Mouse (Mus musculus) kidney, adult 18-20 months (tissue): Measurements from ENCODE around the gene Nmb.
A peak's percentile ranks its signal among the peaks of the same experiment; 100 is the strongest.

Experiments used
- DNase-seq: peaks from one replicate; pipeline ENCODE4 v3.0.0; 2021

Nmb gene

DNA sequence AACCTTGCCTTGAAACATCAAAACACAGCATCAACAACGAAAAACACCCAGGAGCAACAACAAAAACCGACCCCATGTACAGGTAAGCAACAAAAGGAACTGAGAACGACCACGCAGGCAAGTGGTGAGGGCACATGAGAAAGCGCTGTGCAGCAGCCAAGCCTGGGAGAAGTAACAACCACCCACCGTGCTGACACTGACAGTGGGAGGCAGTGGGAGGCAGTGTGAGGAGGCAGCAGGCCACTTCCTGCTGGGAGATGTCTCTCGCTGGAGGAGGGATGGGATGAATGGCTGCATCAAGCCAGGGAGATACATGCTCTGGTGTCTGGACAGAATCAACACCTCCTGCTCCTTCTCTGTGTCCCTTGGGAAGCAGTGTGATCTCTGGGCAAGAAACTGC lies 7.7 kb downstream of the Nmb start:
- DNase-seq = no peak

- no peak for DNase-seq
Measured at GRCm38 (mm10) chr7:80894815-80895519, 9.9 kb downstream of the Nmb start.

DNA sequence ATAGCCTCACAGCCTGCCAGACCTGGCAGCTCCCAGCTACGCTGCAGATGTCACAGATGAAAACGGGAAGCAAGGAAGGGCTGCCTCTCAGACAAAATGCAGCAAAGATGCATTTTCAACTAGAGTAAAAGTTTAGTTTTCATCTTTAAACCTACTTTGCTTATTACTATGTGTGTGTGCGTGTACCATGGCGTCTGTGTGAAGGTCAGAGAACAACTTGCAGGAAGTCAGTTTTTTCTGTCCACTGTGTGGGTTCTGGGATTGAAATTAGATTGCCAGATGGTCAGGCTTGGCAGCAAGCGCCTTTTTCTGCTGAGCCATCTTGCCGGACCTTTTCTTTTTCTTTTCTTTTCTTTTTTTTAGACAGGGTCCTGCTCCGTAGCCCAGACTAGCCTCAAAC lies 10.7 kb downstream of the Nmb start:
- no peak for DNase-seq

DNA sequence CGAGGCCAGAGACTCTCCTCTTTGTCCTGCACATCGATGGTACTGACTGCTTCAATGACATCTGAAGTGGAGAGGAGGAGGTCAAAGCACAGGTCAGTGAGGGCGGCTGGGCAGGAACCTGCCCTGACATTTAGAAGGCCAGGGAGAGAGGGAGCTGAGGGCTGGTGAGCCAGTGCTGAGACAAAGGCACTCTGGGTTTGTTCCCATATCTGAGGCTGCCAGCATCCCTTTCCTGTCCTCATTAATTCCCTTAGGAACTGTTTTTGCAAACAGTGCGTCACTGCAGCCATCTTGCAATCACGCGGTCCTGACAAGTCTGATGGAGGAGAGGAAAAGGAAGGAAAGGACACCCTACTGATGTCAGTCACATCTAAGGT lies 11.1 kb downstream of the Nmb start:
- peak; percentile 27 for DNase-seq

DNA sequence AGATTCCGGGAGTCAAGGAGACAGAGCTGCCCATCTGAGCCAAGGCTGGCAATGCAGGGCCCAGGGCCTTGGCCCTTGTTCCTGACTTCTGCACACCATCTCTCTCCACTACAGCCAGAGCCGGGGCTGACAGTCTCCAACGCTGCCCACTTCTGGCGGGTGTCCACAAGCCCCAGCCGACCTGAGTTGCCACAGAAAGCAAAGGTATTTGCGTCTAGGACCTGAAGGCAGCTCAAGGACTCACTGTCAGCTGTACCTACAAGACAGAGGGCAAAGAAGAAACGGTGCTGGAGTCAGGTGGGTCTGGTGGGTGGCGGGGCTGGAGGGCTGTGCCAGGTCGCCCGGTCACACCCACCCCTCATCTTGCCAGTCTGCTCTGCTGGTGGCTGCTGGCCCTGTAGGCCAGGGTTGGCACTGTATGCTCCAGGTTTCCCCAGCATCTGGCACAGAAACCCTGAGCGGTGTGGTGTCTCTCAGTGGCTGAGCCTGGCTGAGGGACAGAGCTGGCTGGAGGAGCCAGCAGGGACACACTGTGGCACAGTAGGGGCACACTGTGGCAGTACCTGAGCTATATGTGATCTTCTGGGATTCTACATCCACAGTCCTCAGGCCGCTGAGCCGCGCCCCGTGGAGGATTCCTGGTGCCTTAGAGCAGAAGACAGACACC lies 11.7 kb downstream of the Nmb start:
- no peak for DNase-seq

GRCm38 (mm10) chr7:80889841-80890241 lies 15.0 kb downstream of the Nmb start:
- no peak for DNase-seq

DNA sequence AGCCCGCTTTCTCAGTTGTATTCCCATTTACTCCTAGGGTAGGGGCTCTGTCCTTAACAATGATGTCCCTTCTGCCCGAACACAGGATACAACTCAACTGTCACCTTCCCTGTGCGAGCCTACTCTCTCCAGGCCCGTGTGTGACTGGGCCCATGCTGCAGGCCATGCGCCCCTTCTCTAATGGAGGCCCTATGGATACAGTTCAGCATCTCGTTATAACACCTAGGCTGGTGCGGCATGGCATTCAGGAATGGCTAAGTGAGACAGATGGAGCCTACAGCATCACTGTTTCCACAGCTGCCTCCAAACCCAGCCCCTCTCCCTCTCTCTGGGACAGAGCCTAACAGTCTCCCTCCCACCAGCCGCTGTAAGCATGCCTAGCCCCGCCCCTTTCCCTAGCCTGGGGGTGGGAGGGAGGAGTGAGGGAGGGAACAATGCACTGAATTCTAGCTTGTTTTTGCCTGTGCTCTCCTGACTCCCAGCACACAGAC lies 15.8 kb downstream of the Nmb start:
- peak; percentile 49 for DNase-seq

GRCm38 (mm10) chr7:80888595-80888994 lies 16.3 kb downstream of the Nmb start:
- DNase-seq = peak; percentile 19

- DNase-seq = peak; percentile 23
Measured at GRCm38 (mm10) chr7:80885666-80886065, 19.2 kb downstream of the Nmb start.

GRCm38 (mm10) chr7:80882830-80883505 lies 21.9 kb downstream of the Nmb start:
- DNase-seq = peak; percentile 63

GRCm38 (mm10) chr7:80875727-80876126 lies 29.1 kb downstream of the Nmb start:
- DNase-seq = no peak

DNA sequence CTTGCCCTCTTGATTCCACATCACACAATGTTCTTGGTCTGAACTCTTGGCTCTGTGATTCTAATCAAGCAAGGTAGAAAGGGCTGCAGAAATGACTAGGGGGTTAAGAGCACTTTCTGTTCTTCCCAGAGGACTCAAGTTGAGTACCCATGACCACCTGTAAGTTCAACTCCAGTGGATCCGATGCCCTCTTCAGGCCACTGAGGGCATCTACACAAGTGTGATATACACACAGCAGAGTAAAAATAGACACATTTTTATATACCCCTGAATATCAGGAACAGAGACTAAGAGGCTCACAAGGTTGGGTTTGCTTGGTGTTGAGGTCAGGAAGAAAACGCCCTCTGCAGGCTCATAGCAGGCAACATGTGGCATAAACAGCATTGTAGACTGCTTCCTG lies 31.2 kb downstream of the Nmb start:
- DNase-seq = no peak

GRCm38 (mm10) chr7:80873038-80873437 lies 31.8 kb downstream of the Nmb start:
- no peak for DNase-seq

- no peak for DNase-seq
Measured at GRCm38 (mm10) chr7:80868686-80869085, 36.2 kb downstream of the Nmb start.

DNA sequence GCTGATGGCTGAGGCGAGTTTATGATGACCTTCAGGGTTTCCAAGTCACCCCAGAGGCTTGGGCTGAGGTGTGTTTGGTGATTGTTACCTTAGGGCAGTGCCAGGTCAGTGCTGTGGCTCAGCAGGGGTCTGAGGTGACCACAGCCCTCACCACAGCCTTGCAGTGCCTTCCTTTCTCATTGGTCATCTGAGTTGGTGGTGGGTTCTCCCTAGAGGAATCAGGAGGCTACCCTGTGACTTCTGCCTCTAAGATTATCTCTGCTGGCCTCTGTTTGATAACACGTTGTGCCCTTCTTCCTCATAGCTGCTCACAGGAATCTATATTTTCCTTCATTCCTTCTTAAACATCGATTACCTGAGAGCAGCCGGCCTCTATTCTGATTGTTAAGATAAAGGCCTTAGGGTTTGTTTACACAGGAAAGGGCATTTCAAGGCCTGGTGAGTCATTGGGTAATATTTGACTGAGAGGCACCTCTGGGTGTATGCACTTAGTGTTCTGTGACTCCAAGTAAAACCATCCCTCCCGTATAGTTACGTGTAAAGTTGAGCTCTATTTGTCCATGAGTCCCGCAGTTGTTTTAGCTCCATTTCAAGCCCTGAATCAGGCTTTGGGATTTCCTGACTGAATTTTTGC lies 38.2 kb downstream of the Nmb start:
- peak; percentile 44 for DNase-seq

DNA sequence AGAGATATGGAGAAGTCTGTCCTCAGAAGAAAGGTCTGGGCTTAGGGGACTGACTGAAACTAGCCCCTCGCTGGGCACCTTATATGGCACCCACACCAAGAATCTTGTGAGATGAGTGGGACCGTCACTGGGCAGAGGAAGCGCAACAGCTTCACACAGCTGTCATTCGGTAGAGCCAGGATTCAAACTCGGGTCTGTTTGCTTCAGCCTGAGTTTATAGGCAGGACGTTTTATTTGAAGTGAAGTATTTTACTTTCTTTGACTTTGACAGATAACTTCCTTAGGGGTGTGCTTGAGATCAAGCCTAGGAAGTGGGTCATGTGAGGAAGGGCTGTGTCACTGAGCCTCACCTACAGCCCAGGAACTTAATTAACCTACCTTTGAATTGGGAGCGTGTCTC lies 39.4 kb downstream of the Nmb start:
- DNase-seq = no peak

- DNase-seq = no peak
Measured at GRCm38 (mm10) chr7:80864831-80865230, 40.0 kb downstream of the Nmb start.

DNA sequence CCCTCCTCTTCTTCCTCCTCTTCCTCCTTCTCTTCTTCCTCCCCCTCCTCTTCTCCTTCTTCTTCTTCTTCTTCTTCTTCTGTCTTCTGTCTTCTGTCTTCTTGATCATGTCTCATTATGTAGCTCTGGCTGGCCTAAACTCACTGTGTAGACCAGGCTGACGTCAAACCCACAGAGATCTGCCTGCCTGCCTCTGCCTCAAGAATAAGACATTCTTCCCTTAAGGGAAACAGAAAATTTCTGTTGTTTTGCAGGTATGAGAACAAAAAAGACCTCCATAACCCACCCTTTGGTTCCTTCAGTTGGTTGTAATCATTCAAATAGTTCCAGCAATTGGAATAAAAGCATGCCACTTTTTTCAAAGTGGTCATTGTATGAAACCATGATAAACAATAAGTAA lies 40.7 kb downstream of the Nmb start:
- no peak for DNase-seq

- no peak for DNase-seq
Measured at GRCm38 (mm10) chr7:80863520-80863919, 41.4 kb downstream of the Nmb start.

DNA sequence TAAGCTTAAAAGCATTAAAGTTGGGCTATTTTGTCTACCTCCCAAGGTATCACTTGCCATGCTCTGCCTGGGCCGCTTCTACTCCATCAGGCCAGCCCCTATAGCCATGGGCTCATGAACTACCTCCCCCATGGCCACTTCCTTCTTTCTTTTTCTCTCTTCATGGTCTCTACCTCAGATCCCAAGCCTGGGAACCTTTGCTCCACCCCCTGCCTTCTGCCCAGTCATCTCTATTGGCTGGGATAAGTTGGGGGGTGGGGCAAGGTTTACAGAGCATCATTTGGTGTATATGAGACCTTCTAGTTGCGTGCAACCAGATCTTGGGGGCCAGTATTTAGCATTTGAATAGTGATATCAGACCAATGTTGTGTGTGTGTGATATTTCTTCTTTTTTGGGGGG lies 42.4 kb downstream of the Nmb start:
- DNase-seq = no peak

DNA sequence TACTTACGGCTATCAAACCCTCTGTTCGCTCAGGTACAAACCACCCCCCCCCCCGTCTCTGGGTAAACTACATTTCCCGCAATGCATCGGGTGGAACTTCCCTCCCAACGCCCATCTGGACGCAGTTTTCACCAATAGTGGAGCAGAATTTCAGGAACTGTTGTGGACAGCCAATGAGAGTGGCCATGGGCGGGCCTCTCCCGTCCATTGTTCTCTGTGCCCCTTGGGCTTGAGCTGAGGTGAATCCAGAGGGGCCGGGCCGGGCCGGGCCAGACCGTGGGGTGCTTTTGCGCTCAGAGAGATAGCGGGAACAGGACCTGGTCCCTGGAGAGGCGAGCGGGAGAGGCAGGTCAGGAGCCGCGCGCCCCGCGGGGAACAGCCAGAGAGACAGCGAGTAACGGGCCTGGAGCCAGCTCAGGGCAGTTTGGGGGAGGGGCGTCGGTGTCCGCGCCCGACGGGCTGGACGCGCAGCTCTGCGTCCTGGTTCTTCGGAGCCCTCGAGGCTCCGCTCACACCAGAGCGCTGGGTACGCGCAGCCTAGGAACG lies 44.1 kb downstream of the Nmb start, which contains the start of gene Zscan2:
Gene Zscan2, plus strand, starts transcription at position 192 of the 546 bp plus-strand sequence.
- peak; percentile 93 for DNase-seq

DNA sequence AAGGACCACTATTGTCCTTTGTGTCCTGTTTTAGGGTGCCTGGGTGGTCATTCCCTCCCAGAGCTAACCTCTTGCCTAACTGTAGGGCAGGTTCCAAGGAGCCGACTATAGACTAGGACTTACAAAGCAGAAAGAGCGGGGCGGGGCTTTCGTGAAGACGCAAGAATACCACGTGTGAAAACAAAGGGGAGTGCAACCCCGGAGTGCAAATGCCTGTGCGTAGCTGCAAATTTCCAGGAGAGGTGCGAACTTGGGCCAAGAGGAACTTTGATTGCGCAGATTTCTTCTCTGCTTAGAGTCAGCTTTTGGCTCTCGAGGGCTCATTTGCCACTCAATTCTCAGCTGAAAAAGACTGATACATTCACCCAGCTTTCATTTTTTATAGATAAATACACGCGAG lies 44.6 kb downstream of the Nmb start:
- peak; percentile 75 for DNase-seq

DNA sequence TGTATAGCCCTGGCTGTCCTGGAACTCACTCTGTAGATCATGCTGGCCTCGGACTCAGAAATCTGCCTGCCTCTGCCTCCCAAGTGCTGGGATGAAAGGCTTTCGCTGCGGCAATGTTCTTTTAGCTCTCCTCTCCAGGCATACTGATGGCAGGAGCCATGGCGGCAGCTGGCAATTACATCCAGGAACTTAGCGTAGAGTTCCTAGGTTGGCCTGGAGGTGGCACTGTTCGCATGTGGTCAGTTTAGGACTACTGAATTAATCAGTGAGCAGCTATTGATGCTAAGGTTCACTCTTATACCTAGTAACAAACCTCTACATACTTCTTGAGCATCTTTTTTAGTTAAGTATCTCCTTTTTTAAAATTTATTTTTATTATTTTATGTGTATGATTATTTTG lies 47.7 kb downstream of the Nmb start:
- DNase-seq = peak; percentile 88
